Mouse (Mus musculus): ENCODE results near the gene Clec11a.

Clec11a gene

GRCm38 (mm10) chr7:44275546-44275945 is 31.2 kb downstream of the Clec11a start:
- peak; percentile 18 for DNase-seq (ENCODE audit: low read depth, low spot score)
- no peaks in the 10 kb centered on the region; the same call in 1 of the 2 replicates for H3K27me3 ChIP-seq (ENCODE audit: control insufficient read depth, insufficient read depth, low read length, poor library complexity, severe bottlenecking)
- no peaks in the 10 kb centered on the region for H3K36me3 ChIP-seq (ENCODE audit: control insufficient read depth, insufficient read depth, low read length, poor library complexity, severe bottlenecking)

- H3K36me3 ChIP-seq (ENCODE audit: control insufficient read depth, insufficient read depth, low read length, poor library complexity, severe bottlenecking), result no peaks in the 10 kb centered on the region
- H3K27me3 ChIP-seq (ENCODE audit: control insufficient read depth, insufficient read depth, low read length, poor library complexity, severe bottlenecking), result no peaks in the 10 kb centered on the region; the same call in 1 of the 2 replicates
- no peak for DNase-seq (ENCODE audit: low read depth, low spot score)
Observed at GRCm38 (mm10) chr7:44274096-44274495, 32.6 kb downstream of the Clec11a start.

- Histone ChIP-seq H3K36me3 (ENCODE audit: control insufficient read depth, insufficient read depth, low read length, poor library complexity, severe bottlenecking) (no peaks in the 10 kb centered on the region), H3K27me3 (ENCODE audit: control insufficient read depth, insufficient read depth, low read length, poor library complexity, severe bottlenecking) (no peaks in the 10 kb centered on the region; the same call in 1 of the 2 replicates)
- no peak for DNase-seq (ENCODE audit: low read depth, low spot score)
Observed at GRCm38 (mm10) chr7:44273446-44273845, 33.3 kb downstream of the Clec11a start.

GRCm38 (mm10) chr7:44272546-44272945 is 34.2 kb downstream of the Clec11a start:
- H3K36me3 ChIP-seq (ENCODE audit: control insufficient read depth, insufficient read depth, low read length, poor library complexity, severe bottlenecking), result no peaks in the 10 kb centered on the region
- H3K27me3 ChIP-seq (ENCODE audit: control insufficient read depth, insufficient read depth, low read length, poor library complexity, severe bottlenecking), result no peaks in the 10 kb centered on the region
- DNase-seq (ENCODE audit: low read depth, low spot score), result no peak

- no peaks in the 10 kb centered on the region for H3K36me3 ChIP-seq (ENCODE audit: control insufficient read depth, insufficient read depth, low read length, poor library complexity, severe bottlenecking)
- DNase-seq (ENCODE audit: low read depth, low spot score), result peak; percentile 39
Observed at GRCm38 (mm10) chr7:44271309-44271708, 35.4 kb downstream of the Clec11a start.

DNA sequence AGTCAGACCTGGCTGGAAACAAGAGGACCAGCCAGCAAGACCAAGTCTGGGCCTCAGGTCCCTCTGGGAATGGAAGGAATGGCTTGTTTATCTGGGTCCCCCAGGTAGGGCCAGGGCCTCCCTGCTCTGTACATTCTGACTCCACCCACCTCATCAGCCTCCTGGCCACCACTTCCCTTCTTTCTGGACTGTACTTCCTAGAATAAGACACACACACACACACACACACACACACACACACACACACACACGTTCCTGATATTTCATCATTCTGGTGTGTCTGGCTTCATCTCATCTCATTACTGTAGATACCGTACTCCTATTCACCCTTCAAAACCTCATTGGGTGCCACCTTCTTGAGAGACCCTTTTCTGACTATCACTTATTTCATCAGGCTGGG is 37.3 kb downstream of the Clec11a start:
- Histone ChIP-seq H3K36me3 (ENCODE audit: control insufficient read depth, insufficient read depth, low read length, poor library complexity, severe bottlenecking) (no peaks in the 10 kb centered on the region), H3K27me3 (ENCODE audit: control insufficient read depth, insufficient read depth, low read length, poor library complexity, severe bottlenecking) (no peaks in the 10 kb centered on the region)
- DNase-seq (ENCODE audit: low read depth, low spot score), result no peak

More at GRCm38 (mm10) chr7:44271309-44271708, 35.4 kb downstream of the Clec11a start:
- no peaks in the 10 kb centered on the region for H3K27me3 ChIP-seq (ENCODE audit: control insufficient read depth, insufficient read depth, low read length, poor library complexity, severe bottlenecking)

GRCm38 (mm10) chr7:44268117-44268516 is 38.6 kb downstream of the Clec11a start:
- Histone ChIP-seq H3K36me3 (ENCODE audit: control insufficient read depth, insufficient read depth, low read length, poor library complexity, severe bottlenecking) (no peaks in the 10 kb centered on the region), H3K27me3 (ENCODE audit: control insufficient read depth, insufficient read depth, low read length, poor library complexity, severe bottlenecking) (no peaks in the 10 kb centered on the region)
- no peak for DNase-seq (ENCODE audit: low read depth, low spot score)

- Histone ChIP-seq H3K27me3 (ENCODE audit: control insufficient read depth, insufficient read depth, low read length, poor library complexity, severe bottlenecking) (no peaks in the 10 kb centered on the region), H3K36me3 (ENCODE audit: control insufficient read depth, insufficient read depth, low read length, poor library complexity, severe bottlenecking) (no peaks in the 10 kb centered on the region)
- peak; percentile 95 for DNase-seq (ENCODE audit: low read depth, low spot score)
Observed at GRCm38 (mm10) chr7:44262791-44263643, 43.7 kb downstream of the Clec11a start.

DNA sequence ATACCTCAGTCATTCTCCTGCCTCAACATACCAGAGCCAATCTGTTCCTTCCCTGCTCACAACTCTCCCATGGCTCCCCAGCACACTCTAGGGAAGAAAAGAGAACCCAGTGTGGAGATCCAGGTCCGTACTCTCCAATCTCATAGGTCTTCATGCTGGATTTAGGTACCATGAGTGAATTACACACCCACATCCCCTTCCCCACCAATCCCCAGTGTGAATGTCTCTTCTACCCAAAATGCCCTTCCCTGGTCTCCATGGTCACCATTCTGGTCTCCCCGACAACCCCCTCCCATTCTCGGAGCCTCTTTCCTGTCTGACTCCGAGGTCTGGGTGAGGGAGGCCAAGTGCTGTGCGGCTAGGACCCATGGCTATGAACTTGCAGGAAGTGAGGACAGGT is 45.6 kb downstream of the Clec11a start, which contains the start of gene Gm15517:
Gene Gm15517 (plus strand): TSS at position 301 of the 400 bp plus-strand sequence.
- no peak for DNase-seq (ENCODE audit: low read depth, low spot score)
- no peaks in the 10 kb centered on the region for H3K27me3 ChIP-seq (ENCODE audit: control insufficient read depth, insufficient read depth, low read length, poor library complexity, severe bottlenecking)
- no peaks in the 10 kb centered on the region for H3K36me3 ChIP-seq (ENCODE audit: control insufficient read depth, insufficient read depth, low read length, poor library complexity, severe bottlenecking)

GRCm38 (mm10) chr7:44260410-44260809 is 46.3 kb downstream of the Clec11a start:
- H3K27me3 ChIP-seq (ENCODE audit: control insufficient read depth, insufficient read depth, low read length, poor library complexity, severe bottlenecking), result no peaks in the 10 kb centered on the region
- no peak for DNase-seq (ENCODE audit: low read depth, low spot score)
- no peaks in the 10 kb centered on the region for H3K36me3 ChIP-seq (ENCODE audit: control insufficient read depth, insufficient read depth, low read length, poor library complexity, severe bottlenecking)

DNA sequence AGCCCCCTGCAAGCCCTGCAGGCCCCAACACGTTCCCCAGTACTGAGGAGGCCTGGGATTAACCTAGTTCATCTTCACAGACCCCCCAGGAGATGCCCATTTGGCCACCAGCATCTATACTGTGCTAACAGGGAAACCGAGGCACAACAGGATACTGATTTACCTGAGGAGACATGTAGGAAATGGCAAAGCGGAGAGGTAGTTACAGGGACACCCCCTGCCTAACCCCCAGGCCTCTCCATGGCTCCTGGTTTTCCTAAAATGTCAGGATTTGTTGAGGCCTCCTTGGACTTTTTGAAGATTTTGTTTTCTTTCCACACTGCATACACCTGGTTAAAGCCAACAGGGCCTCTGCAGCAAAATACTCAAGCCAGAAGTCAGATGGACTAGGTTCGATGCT is 49.4 kb downstream of the Clec11a start, which contains the start of gene Acp4:
Gene Acp4 (minus strand): TSS at position 101 of the 400 bp plus-strand sequence.
- Histone ChIP-seq H3K36me3 (ENCODE audit: control insufficient read depth, insufficient read depth, low read length, poor library complexity, severe bottlenecking) (0 out of 2 replicates have a peak, but pooled peaks cover 1% of the 10 kb centered on the region), H3K27me3 (ENCODE audit: control insufficient read depth, insufficient read depth, low read length, poor library complexity, severe bottlenecking) (no peaks in the 10 kb centered on the region)

DNA sequence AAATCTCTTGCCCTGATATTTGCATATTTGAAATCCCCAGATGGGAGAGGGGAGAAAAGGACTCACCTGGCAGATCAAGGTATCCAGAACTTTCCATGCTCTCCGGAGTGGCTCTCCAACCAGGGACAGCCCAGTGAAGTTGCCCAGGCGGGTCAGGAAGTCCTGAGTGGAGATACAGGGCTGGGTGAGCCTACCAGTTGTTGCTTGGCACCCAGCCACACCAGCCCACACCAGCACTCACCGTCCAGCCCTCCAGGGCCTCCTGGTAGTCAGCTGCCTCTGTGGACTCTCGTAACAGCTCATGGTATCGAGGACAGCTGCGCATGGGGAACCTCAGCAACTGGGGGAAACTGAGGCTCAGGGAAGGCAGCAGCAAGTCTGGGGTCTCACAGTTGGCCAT is 51.8 kb downstream of the Clec11a start:
- Histone ChIP-seq H3K36me3 (ENCODE audit: control insufficient read depth, insufficient read depth, low read length, poor library complexity, severe bottlenecking) (peaks cover 5% of the 10 kb centered on the region; the same call in 1 of the 2 replicates), H3K27me3 (ENCODE audit: control insufficient read depth, insufficient read depth, low read length, poor library complexity, severe bottlenecking) (no peaks in the 10 kb centered on the region)
- no peak for DNase-seq (ENCODE audit: low read depth, low spot score)

More for the DNA sequence above, 49.4 kb downstream of the Clec11a start, which contains the start of gene Acp4:
- no peak for DNase-seq (ENCODE audit: low read depth, low spot score)

DNA sequence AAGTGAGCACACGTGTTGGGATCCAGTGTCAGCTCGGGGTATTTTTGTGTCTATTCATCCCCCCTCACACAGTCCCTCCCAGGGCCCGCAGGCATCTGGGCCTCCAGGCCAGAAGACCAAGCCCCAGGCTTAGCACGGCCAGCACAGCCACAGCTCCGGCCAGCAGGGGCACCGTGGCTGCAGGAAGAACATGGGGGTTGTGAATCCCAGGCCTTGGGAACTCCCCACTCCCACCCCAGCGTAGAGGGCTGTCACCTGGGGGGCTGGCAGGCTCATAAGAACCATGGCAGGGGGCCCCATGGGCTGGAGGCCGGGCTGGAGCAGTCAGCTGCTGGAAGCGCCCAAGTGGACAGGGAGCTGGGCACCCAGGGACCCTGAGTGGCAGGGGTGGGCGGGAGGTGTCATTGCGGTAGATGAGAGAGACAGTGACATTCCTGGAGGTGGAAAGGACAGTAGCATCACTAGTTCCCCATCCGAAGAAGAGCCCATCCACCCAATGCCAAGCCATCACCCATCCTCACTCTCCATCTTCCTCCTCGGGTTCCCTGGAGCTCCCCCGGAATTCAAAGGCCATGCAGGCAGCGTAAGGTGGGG is 53.6 kb downstream of the Clec11a start:
- no peak for DNase-seq (ENCODE audit: low read depth, low spot score)
- no peaks in the 10 kb centered on the region for H3K27me3 ChIP-seq (ENCODE audit: control insufficient read depth, insufficient read depth, low read length, poor library complexity, severe bottlenecking)
- peaks cover 5% of the 10 kb centered on the region for H3K36me3 ChIP-seq (ENCODE audit: control insufficient read depth, insufficient read depth, low read length, poor library complexity, severe bottlenecking)
